Mouse (Mus musculus) forebrain, embryonic 11.5 days (tissue): ENCODE results near the gene Hnf4a. TPM values are rescaled to one million over a fixed set of nuclear protein-coding genes. Genes with fewer than 3 reads are reported as not detected.
"Not testable (repeated sequence)": the region's sequence is repeated elsewhere in the genome, so short reads cannot be mapped to it uniquely, and the experiment has no call there.

Experiments used
- ATAC-seq: fragments of 200-750 bp; cut with Nextera tagmentation; replicated peaks from 2 replicates; pipeline ENCODE4 v1.8.0; 2017; ENCODE audit warnings: moderate TSS enrichment; ENCODE audit not compliant: low FRiP score
- DNase-seq: peaks from one replicate; pipeline ENCODE4 v3.0.0-alpha.2; 2017; ENCODE audit warnings: low spot score
- H3K27ac ChIP-seq: fragments of 300-500 bp; sonication (generic); 2 replicates; pipeline ENCODE4 v1.5.1; 2014; ENCODE audit warnings: low read depth, low read length
- H3K27me3 ChIP-seq: fragments of 300-500 bp; sonication (generic); 2 replicates; pipeline ENCODE4 v1.6.1; 2014; ENCODE audit warnings: mild to moderate bottlenecking, low read length, mixed read lengths; ENCODE audit not compliant: control insufficient read depth, insufficient read depth
- H3K36me3 ChIP-seq: fragments of 300-500 bp; sonication (generic); 2 replicates; pipeline ENCODE4 v1.6.1; 2014; ENCODE audit warnings: mild to moderate bottlenecking, low read length, moderate library complexity, mixed read lengths; ENCODE audit not compliant: control insufficient read depth, insufficient read depth
- H3K4me1 ChIP-seq: fragments of 300-500 bp; sonication (generic); replicated peaks from 2 replicates; pipeline ENCODE4 v1.6.1; 2014; ENCODE audit warnings: low read length, mixed read lengths; ENCODE audit not compliant: control insufficient read depth, insufficient read depth
- H3K4me2 ChIP-seq: fragments of 300-500 bp; sonication (generic); 2 replicates; pipeline ENCODE4 v1.6.1; 2014; ENCODE audit warnings: low read depth, mild to moderate bottlenecking, low read length, moderate library complexity, mixed read lengths; ENCODE audit not compliant: severe bottlenecking
- H3K4me3 ChIP-seq: fragments of 300-500 bp; sonication (generic); 2 replicates; pipeline ENCODE4 v1.5.1; 2014; ENCODE audit warnings: low read depth, low read length
- H3K9ac ChIP-seq: fragments of 300-500 bp; sonication (generic); 2 replicates; pipeline ENCODE4 v1.6.1; 2014; ENCODE audit warnings: low read length
- H3K9me3 ChIP-seq: fragments of 300-500 bp; sonication (generic); 2 replicates; pipeline ENCODE4 v1.6.1; 2016; ENCODE audit warnings: low read length, mixed read lengths; ENCODE audit not compliant: control insufficient read depth
- WGBS: fragments of 180-500 bp; shearing (Covaris S2); extraction: QIAGEN DNeasy Blood & Tissue Kit; methylation state at CpG from one replicate; pipeline ENCODE4 v1.1.7; 2014; 5-methylcytosine and 5-hydroxymethylcytosine counted together
- polyA plus RNA-seq: library from polyadenylated mRNA; unstranded; fragments of >200 nt; fragmentation: Nextera tagmentation; extraction: Ambion mirVana; gene quantifications from 2 replicates; pipeline ENCODE4 v1.2.1, GENCODE M21; 2014

Hnf4a gene
- not detected in 2 replicates for polyA plus RNA-seq

DNA sequence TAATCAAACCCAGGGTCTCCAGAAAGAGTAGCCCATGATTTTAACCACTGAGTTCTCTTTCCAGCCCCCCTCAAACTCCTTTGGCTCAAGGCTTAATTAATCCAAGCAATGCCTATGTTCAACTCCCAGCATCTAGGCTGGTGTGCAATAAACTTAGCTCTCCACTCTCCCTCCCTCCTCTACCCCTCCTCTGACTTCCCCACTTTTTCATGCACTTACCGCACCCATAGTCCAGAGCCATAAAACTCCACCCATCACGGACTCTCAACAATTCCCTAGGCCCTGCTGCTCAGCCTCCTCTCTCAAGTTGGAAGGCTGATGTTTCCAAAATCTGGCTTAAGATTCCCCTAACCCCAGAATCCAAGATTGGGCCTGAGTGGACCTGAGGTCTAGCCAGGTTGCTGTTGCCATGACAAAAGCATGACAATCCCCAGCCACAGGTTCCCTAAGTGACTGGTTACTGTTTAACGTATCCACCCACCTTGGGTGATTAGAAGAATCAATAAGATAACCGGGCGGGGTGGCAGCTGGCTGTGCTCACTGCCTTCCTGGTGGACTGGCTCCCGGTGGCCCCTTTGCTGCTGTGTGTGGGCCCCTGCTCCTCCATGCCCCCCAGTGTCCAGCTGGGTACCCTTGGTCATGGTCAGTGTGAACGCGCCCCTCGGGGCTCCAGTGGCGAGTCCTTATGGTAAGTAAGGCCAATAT, at the start of gene Hnf4a:
Gene Hnf4a, plus strand, starts transcription at position 509 of the 705 bp plus-strand sequence.
- H3K9me3 ChIP-seq, result no peaks in the 10 kb centered on the region
- no peak within 1 kb of the TSS for H3K9ac ChIP-seq
- no peak for ATAC-seq
- no peak for DNase-seq
- H3K27ac ChIP-seq, result no peak within 1 kb of the TSS
- no peak within 1 kb of the TSS for H3K4me2 ChIP-seq
- 91% methylated on average over 10 of the region's 10 CpGs for WGBS
- no peaks in the 10 kb centered on the region for H3K4me1 ChIP-seq
- no peak within 1 kb of the TSS for H3K4me3 ChIP-seq
- no peaks in the 10 kb centered on the region for H3K27me3 ChIP-seq
- H3K36me3 ChIP-seq, result no peaks in the 10 kb centered on the region

DNA sequence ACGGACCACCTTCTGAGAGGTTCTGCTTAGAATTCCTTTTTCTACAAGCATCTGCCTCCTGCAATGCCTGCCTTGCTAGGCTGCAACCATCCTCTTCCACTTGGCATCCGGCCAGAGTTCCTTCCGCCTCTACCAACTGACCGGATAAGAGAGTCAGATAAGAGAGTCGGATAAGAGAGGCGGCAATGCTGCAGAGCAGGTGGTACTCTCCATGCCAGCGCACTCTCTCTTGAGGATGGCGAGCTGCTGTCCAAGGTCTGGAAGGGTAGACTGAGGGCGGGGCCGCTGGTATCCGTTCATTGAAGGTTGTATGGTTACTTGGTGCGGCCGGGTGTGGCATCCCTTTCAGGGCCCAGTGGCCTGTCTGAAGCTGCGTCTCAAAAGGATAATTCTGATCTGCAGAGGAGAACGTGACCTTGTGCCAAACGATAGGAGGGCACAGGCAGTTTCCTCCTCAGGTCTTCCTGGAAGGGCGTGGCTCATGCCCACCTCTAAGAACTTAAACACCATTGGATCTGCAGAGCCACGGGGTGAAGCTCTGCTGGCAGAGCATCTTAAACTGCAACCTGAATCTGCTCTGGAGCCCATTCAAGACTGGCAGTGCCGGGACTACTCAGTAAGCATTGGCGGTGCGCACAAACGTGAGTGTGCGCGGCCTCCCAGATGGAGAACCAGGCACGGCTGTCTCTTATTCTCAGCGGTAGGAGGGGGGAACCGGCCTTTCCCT, 47.9 kb upstream of the Hnf4a start:
- no peak overlapping the region for H3K4me2 ChIP-seq

DNA sequence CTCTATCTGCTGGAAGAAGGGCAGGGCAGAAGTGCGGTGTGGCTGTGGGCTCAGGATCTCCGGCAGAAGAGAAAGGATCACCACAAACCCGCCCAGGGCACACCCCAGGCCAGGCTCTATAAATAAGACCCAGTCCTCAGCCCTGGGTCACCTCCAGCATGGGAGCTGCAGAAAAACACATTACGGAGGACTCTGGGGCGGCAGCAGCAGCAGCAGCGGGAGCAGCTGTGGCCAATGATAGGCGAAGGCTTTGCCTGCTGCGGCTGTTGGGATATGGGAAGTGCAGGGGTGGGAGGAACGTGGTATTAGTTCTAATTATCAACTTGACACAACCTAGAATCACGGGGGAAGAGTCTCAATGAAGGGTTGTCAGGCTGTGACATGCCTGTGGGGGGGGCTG, 47.2 kb upstream of the Hnf4a start:
- 48% methylated on average over 10 of the region's 10 CpGs for WGBS
- H3K4me1 ChIP-seq, result no peaks in the 10 kb centered on the region
- DNase-seq, result no peak
- peaks cover 2% of the 10 kb centered on the region for H3K27me3 ChIP-seq
- H3K4me3 ChIP-seq, result no peak overlapping the region
- ATAC-seq, result no peak
- H3K9ac ChIP-seq, result no peak overlapping the region
- H3K4me2 ChIP-seq, result no peak overlapping the region
- no peaks in the 10 kb centered on the region for H3K36me3 ChIP-seq
- H3K9me3 ChIP-seq, result no peaks in the 10 kb centered on the region
- no peak overlapping the region for H3K27ac ChIP-seq

More for the DNA sequence above, 47.9 kb upstream of the Hnf4a start:
- no peaks in the 10 kb centered on the region for H3K9me3 ChIP-seq
- ATAC-seq (no peak), DNase-seq (no peak)
- no peaks in the 10 kb centered on the region for H3K4me1 ChIP-seq
- H3K9ac ChIP-seq, result no peak overlapping the region
- H3K4me3 ChIP-seq, result no peak overlapping the region
- peaks cover 2% of the 10 kb centered on the region for H3K27me3 ChIP-seq
- H3K36me3 ChIP-seq, result no peaks in the 10 kb centered on the region
- H3K27ac ChIP-seq, result no peak overlapping the region
- WGBS, result 55% methylated on average over 27 of the region's 27 CpGs

DNA sequence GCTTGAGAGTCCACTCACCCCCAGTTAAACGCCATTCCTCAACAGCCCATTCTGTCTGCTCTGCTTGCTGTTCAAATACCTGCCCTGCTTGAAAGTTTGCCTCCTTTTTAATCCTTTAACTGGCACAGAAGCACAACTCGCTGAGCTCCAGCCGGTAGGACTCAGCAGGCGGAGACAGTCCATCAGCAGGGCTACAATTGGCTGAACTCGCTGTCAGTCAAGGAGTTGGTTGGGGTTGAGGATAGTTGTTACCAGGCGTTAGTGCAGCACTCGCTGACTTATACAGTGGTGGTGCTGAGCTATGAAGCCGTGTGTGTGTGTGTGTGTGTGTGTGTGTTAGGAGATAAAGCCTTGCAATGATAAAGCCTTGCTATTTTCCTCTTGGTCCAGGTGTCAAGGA, 46.0 kb upstream of the Hnf4a start:
- no peak for ATAC-seq
- WGBS, result 87% methylated on average over 8 of the region's 8 CpGs

DNA sequence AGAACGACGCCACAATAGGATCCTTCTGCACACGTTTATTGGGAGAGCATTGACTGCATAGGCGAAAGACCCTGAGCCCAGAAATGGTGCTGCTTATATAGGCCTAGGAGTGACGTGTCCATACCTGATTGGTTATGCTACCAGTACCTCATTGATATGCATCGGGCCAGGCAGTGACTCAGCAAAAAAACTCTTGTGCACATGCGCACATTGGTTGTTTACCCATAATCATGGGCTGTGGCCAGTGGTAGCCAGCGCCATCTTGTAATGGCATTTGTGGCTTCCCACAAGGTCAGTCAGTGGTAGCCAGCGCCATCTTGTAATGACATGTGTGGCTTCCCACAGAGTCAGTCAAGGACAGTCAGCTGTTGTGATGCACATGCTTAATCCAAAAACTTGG, 45.3 kb upstream of the Hnf4a start:
- H3K4me3 ChIP-seq, ATAC-seq, H3K9ac ChIP-seq, H3K36me3 ChIP-seq, DNase-seq, H3K4me2 ChIP-seq, H3K4me1 ChIP-seq, H3K9me3 ChIP-seq, H3K27ac ChIP-seq, H3K27me3 ChIP-seq: not testable (repeated sequence)
- WGBS, result 90% methylated on average over 9 of the region's 9 CpGs

More for the DNA sequence above, 46.0 kb upstream of the Hnf4a start:
- no peak for DNase-seq
- H3K36me3 ChIP-seq, result no peaks in the 10 kb centered on the region
- H3K27ac ChIP-seq, result no peak overlapping the region
- H3K9me3 ChIP-seq, result no peaks in the 10 kb centered on the region
- no peak overlapping the region for H3K4me2 ChIP-seq
- H3K4me3 ChIP-seq, result no peak overlapping the region
- H3K27me3 ChIP-seq, result peaks cover 2% of the 10 kb centered on the region
- H3K9ac ChIP-seq, result no peak overlapping the region
- H3K4me1 ChIP-seq, result no peaks in the 10 kb centered on the region

DNA sequence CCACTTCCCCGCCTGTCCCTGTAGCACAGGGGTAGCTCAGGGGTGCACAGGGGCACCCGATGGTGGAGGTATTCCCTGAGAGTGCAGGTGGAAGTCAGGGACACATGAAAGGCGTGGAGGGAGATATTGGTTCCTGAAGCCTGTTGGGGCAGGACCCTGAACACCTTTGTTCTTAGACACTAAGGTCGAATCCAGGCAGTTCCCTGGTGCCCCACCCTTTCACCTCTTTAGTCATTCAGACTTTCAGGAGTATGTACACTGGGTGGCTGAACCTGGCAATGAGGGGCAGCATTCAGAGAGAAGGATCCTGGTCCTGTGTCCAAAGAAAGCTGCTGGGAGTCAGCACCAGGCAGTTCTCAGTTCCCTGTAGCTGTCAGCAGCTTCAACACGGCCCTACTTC, 44.2 kb upstream of the Hnf4a start:
- Histone ChIP-seq H3K9me3 (no peaks in the 10 kb centered on the region), H3K27ac (no peak overlapping the region), H3K4me1 (no peaks in the 10 kb centered on the region), H3K27me3 (peaks cover 2% of the 10 kb centered on the region), H3K4me3 (no peak overlapping the region), H3K9ac (no peak overlapping the region), H3K4me2 (no peak overlapping the region), H3K36me3 (no peaks in the 10 kb centered on the region)
- no peak for ATAC-seq
- WGBS, result 88% methylated on average over 5 of the region's 5 CpGs
- no peak for DNase-seq

DNA sequence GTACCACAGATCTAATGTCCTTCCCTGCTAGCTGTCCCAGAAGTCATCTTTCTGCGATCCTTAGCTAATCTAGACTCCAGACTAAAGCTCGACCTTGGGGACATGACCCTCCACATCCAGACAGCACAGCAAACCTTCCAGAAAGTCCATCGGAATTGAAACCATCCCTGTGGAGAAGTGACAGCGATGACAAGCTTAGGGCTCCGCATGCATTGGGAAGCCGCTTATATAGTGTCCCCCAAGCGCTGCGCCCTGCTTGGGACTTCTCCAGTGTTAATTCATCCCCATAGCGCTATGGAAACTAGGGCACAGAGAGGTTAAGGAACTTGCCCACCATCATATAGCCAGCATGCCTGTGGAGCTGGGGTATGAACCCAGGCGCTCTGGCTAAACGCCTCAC, 43.8 kb upstream of the Hnf4a start:
- H3K27ac ChIP-seq, result no peak overlapping the region
- H3K9ac ChIP-seq, result no peak overlapping the region
- WGBS, result 82% methylated on average over 11 of the region's 11 CpGs
- H3K4me3 ChIP-seq, result no peak overlapping the region
- no peak overlapping the region for H3K4me2 ChIP-seq
- no peaks in the 10 kb centered on the region for H3K36me3 ChIP-seq
- no peak for ATAC-seq
- DNase-seq, result no peak
- H3K27me3 ChIP-seq, result peaks cover 2% of the 10 kb centered on the region
- H3K9me3 ChIP-seq, result no peaks in the 10 kb centered on the region
- no peaks in the 10 kb centered on the region for H3K4me1 ChIP-seq

DNA sequence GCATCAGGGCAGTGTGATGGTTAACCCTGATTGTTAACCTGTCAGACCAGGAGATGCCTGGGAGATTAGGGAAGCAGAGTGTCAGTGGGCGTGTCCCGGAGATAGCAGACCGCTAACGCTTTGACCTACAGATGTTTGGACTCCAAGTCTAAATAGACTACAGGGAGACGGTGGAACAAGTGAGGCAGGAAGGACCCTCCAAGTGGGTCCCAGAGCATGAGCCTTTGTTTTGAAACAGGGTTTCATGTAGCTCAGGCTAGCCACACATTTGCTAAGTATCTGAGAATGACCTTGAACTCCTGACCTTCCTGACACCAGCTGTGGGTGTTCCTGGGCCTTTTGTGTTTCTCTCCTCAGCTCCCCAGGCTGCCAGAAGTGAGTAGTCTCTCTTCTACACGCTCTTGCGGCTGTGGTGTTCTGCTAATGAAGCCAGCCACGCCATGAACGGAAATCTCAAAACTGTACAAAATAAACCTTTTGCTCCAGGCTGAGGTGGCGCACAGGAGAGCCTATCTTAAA, 43.3 kb upstream of the Hnf4a start:
- Histone ChIP-seq H3K9ac (no peak overlapping the region), H3K27me3 (peaks cover 2% of the 10 kb centered on the region; the same call in 1 of the 2 replicates), H3K4me1 (no peaks in the 10 kb centered on the region), H3K27ac (no peak overlapping the region), H3K4me2 (no peak overlapping the region), H3K36me3 (no peaks in the 10 kb centered on the region), H3K9me3 (no peaks in the 10 kb centered on the region), H3K4me3 (no peak overlapping the region)
- WGBS, result 74% methylated on average over 10 of the region's 10 CpGs
- no peak for ATAC-seq
- DNase-seq, result no peak
